Mouse (Mus musculus) kidney, adult 2 months (tissue): ENCODE data around the gene Prim2.

Experiments used
- CTCF ChIP-seq: fragments of 200-500 bp; conservative IDR thresholded peaks from 2 replicates; pipeline ENCODE4 v1.5.1; 2011; ENCODE audit warnings: low read depth, mild to moderate bottlenecking, control low read depth, low read length, moderate library complexity, mixed read lengths; ENCODE audit not compliant: insufficient read depth, insufficient read length
- POLR2A ChIP-seq: fragments of 200-500 bp; IDR thresholded peaks from one replicate; pipeline ENCODE4 v1.6.1; 2011; ENCODE audit warnings: low read depth, low read length, control low read depth

DNA sequence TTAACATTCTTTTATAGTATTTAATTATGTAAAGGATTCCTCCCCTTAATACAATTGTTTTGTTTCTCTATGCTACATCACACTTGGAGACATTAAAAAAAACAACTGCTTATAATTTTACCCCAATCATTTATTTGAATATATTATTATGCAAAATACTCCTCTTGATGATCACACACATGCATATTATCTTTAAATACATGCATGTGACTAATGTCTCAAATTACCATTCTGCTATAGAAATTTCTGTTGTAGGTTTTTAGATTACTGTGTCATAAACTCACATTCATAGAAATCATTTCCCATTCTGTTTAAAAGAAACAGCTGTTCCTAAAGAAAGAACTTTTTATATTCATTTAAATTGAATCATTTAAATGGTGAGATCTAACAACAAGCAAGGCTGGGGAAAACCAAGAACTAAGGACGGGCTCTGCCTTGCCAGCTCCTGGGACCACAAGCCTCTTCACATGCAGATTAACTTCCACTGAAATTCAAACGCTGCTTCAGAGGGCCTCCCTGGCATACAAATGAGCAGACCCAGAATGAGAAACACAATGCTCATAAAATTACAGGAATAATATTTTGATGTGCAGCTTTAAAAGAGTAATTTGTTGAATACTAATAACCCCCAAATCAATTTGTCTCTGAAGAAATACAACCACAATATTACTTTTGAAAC, 174.9 kb downstream of the Prim2 start:
- TF ChIP-seq CTCF (no peak), POLR2A (no peak)
